Mouse (Mus musculus) neural tube, embryonic 14.5 days (tissue): Measurements from ENCODE around the gene Ppfibp1. TPM values are rescaled to one million over a fixed set of nuclear protein-coding genes. Genes with fewer than 3 reads are reported as not detected.

ENCODE experiments used
- ATAC-seq: fragments of 200-750 bp; cut with Nextera tagmentation; 2 replicates; pipeline ENCODE4 v1.8.0; 2017; ENCODE audit warnings: low read depth, mild to moderate bottlenecking, moderate TSS enrichment, moderate library complexity
- H3K27ac ChIP-seq: fragments of 300-500 bp; sonication (generic); 2 replicates; pipeline ENCODE4 v1.5.1; 2014; ENCODE audit warnings: low read depth, mild to moderate bottlenecking, control low read depth, low read length, moderate library complexity, mixed read lengths
- H3K27me3 ChIP-seq: fragments of 300-500 bp; sonication (generic); 2 replicates; pipeline ENCODE4 v1.6.1; 2014; ENCODE audit warnings: low read length; ENCODE audit not compliant: control insufficient read depth, insufficient read depth
- H3K36me3 ChIP-seq: fragments of 300-500 bp; sonication (generic); 2 replicates; pipeline ENCODE4 v1.6.1; 2014; ENCODE audit warnings: low read length, mixed read lengths; ENCODE audit not compliant: control insufficient read depth, insufficient read depth
- H3K4me1 ChIP-seq: fragments of 300-500 bp; sonication (generic); 2 replicates; pipeline ENCODE4 v1.6.1; 2014; ENCODE audit warnings: low read length; ENCODE audit not compliant: control insufficient read depth, insufficient read depth
- H3K4me2 ChIP-seq: fragments of 300-500 bp; sonication (generic); 2 replicates; pipeline ENCODE4 v1.6.1; 2014; ENCODE audit warnings: mild to moderate bottlenecking, low read depth, low read length, control low read depth
- H3K4me3 ChIP-seq: fragments of 300-500 bp; sonication (generic); 2 replicates; pipeline ENCODE4 v1.5.1; 2014; ENCODE audit warnings: low read depth, low read length, control low read depth, mixed read lengths
- H3K9ac ChIP-seq: fragments of 300-500 bp; sonication (generic); replicated peaks from 2 replicates; pipeline ENCODE4 v1.6.1; 2014; ENCODE audit warnings: low read depth, mild to moderate bottlenecking, control low read depth, low read length, mixed read lengths
- H3K9me3 ChIP-seq: fragments of 300-500 bp; sonication (generic); 2 replicates; pipeline ENCODE4 v1.6.1; 2016; ENCODE audit warnings: low read length; ENCODE audit not compliant: control insufficient read depth
- WGBS: fragments of 180-500 bp; shearing (Covaris S2); extraction: QIAGEN DNeasy Blood & Tissue Kit; methylation state at CpG from one replicate; pipeline ENCODE4 v1.1.7; 2014; 5-methylcytosine and 5-hydroxymethylcytosine counted together
- polyA plus RNA-seq: library from polyadenylated mRNA; unstranded; fragments of >200 nt; fragmentation: Nextera tagmentation; extraction: Ambion mirVana; gene quantifications from 2 replicates; pipeline ENCODE4 v1.2.1, GENCODE M21; 2014

Gene Ppfibp1
- polyA plus RNA-seq, 1 experiment from 2014 or later, result 8.5 TPM

DNA sequence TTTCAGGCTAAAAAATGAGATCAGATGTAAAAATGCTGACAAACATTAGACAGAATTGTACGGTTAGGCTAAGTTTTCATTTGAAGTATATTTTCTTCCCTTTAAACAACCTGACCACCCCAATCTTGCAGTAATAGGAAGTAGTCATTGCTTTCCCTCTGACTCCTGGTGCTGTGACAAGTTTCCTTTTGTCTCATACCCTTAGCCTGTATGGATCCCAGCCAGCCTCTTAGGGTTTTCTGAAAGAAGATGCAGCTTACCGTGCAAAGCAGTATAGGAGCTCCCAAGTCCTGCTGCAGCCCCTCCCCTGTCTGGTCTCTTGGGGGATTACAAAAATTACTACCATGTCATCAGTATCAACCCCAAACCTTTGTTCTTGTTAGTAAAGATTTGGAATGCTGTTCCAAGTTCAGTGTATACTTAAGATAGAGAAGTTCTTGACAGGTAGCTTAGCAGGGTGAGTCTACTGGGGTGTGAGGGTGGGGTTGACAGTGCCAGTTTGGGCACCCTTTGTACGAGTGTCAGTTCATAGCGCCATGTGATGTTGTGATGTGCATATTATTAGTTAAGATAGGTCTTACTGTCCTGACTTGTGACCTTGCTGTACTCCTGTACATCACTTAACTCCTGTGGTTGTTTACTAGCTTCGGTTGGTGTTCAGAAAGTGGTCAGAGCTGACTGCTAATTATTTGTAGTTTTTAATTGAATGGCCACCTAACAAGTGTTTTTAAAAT lies 18.9 kb downstream of the Ppfibp1 start:
- Histone ChIP-seq H3K27me3 (no peaks in the 10 kb centered on the region), H3K36me3 (no peaks in the 10 kb centered on the region), H3K9me3 (no peaks in the 10 kb centered on the region), H3K9ac (no peak overlapping the region), H3K4me2 (no peak overlapping the region), H3K4me1 (no peaks in the 10 kb centered on the region), H3K27ac (no peak overlapping the region), H3K4me3 (no peak overlapping the region)
- no peak for ATAC-seq
- 86% methylated on average over 5 of the region's 5 CpGs for WGBS

DNA sequence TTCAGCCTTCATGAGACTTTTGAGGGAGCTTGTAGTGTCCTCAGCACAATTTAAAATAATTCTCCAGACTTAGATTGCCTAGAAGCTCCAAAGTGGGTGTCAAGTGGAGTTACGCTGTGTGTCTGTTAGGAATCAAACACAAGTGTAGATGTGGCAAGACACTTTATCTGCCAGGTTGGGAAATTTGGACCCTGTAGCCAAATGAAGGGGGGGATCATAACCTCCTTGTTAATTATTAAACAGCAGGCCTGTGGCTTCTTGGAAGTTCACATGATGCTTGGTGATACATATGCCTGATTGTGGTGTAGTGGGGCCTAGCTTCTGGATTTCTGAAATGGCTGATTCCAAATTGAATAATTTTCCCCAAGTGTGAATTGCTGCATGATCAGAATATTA lies 19.5 kb downstream of the Ppfibp1 start:
- H3K27ac ChIP-seq, result no peak overlapping the region
- no peaks in the 10 kb centered on the region for H3K9me3 ChIP-seq
- no peaks in the 10 kb centered on the region for H3K4me1 ChIP-seq
- no peak overlapping the region for H3K9ac ChIP-seq
- no peaks in the 10 kb centered on the region for H3K36me3 ChIP-seq
- WGBS, result 100% methylated on average over 1 of the region's 1 CpGs
- ATAC-seq, result no peak
- no peak overlapping the region for H3K4me3 ChIP-seq
- no peak overlapping the region for H3K4me2 ChIP-seq
- no peaks in the 10 kb centered on the region for H3K27me3 ChIP-seq

DNA sequence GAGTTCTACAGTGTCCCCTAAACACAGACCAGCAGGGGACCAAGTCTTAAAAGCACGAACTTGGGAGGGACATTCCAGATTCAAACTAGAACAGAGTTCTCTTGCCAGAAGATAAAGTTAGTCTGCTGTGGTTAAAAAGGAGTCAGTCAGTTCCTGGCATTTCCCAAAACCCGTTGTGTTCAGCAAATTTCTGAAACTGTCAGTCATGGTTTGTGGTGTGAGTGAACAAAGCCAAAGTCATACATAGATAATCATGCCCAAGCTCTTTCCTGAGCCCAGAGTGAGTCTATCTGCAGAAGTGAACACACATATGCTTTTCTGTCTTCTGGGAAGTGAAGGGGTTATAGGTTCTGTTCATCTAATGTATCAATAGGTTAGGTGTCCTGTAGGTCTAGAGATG lies 20.5 kb downstream of the Ppfibp1 start:
- Histone ChIP-seq H3K9ac (no peak overlapping the region), H3K4me2 (no peak overlapping the region), H3K9me3 (no peaks in the 10 kb centered on the region), H3K27ac (no peak overlapping the region), H3K27me3 (no peaks in the 10 kb centered on the region), H3K4me3 (no peak overlapping the region), H3K4me1 (no peaks in the 10 kb centered on the region), H3K36me3 (no peaks in the 10 kb centered on the region)
- 70% methylated on average over 2 of the region's 2 CpGs for WGBS
- ATAC-seq, result no peak

DNA sequence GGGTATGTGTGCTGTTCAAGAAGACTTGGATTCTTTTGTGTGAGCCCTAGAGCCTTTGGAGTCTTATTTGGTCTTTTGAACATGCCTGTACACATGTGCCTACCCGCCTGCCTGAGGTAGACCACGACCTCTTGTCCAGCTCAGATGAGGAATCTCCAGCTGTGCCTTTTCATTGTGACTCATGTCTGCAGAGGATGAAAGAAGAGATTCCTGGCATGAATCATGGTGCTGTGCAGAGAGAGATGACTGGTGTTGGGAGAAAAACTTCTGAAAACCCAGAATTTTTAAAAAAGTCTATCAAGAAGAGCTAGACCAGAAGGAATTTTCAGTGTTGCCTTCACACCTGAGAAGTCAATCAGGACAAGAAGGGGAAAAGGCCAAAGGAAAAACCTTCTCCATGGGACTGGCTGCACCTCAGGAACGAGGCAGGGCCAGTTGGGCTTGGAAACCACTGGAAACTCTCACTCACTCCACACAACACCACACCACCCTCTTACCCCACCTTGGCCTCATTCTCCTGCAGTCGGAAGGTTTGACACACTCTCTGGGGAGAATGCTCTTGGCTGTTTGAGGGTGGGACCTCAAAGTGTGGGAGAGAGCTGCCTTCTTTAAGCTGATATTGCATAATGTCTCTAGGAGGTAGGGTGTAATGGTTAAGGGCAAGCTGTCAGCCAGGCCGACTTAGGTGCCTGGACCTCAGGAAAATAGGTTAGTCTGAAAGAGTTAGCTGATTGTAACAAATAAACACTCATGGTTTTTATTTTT lies 21.6 kb downstream of the Ppfibp1 start:
- Histone ChIP-seq H3K4me2 (no peak overlapping the region), H3K36me3 (no peaks in the 10 kb centered on the region), H3K4me3 (no peak overlapping the region), H3K27ac (no peak overlapping the region), H3K9ac (no peak overlapping the region), H3K4me1 (no peaks in the 10 kb centered on the region), H3K9me3 (no peaks in the 10 kb centered on the region), H3K27me3 (no peaks in the 10 kb centered on the region)
- ATAC-seq, result no peak
- WGBS, result 85% methylated on average over 5 of the region's 5 CpGs

DNA sequence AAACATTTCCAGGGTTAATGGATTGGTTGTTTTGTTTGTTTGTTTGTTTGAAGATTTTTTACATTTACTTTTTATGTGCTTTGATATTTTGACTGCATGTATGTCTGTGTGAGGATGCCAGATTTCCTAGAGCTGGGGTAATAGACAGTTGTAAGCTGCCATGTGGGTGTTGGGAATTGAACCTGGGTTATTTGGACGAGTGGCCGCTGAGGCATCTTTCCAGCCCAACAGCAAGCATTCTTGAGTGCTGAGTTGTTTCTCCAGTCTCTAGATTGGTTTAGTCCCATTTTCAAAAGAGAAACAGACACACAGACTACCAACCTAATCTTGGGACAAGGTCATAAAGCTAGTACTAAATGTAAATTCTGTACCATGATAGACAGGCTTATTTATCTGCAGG lies 22.5 kb downstream of the Ppfibp1 start:
- Histone ChIP-seq H3K9me3 (no peaks in the 10 kb centered on the region), H3K4me2 (no peak overlapping the region), H3K27ac (no peak overlapping the region), H3K9ac (no peak overlapping the region), H3K4me1 (no peaks in the 10 kb centered on the region), H3K4me3 (no peak overlapping the region), H3K36me3 (no peaks in the 10 kb centered on the region), H3K27me3 (no peaks in the 10 kb centered on the region)
- WGBS, result 95% methylated on average over 2 of the region's 2 CpGs
- ATAC-seq, result no peak

DNA sequence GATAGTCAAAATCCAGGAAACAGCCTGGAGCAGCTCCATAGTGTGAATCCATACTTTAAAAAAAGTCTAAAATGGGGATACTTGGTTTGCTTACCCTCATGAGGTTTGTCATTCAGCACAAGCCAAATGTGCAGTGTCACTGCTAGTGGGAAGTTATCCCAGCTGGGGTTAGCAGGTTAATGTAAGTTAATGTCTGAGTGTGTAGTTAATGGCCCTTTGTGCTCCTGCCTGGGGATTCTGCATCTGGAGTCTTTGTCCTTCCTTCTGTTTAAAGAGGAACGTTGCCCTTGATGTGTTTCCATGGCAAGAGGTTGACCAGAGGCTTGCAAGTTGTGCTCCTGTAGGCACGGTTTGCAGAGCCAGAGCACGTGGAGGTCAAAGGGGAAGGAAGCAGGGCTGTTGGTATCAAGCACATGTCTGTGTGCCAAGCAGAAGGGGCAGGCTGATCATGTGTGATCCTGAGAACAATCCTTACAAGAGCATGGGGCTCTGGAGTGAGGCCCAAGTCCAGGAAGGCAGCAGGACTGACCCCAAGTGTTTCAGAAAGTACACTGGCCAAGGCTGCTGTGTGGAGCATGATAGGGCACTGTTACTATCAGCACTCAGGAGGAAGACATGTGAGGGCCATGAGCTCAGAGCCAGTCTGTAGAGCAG lies 24.7 kb downstream of the Ppfibp1 start:
- Histone ChIP-seq H3K9me3 (no peaks in the 10 kb centered on the region), H3K9ac (no peak overlapping the region), H3K4me2 (no peak overlapping the region), H3K27ac (no peak overlapping the region), H3K4me1 (no peaks in the 10 kb centered on the region), H3K4me3 (no peak overlapping the region), H3K36me3 (no peaks in the 10 kb centered on the region), H3K27me3 (no peaks in the 10 kb centered on the region)
- WGBS, result 6% methylated on average over 3 of the region's 3 CpGs
- ATAC-seq, result no peak

DNA sequence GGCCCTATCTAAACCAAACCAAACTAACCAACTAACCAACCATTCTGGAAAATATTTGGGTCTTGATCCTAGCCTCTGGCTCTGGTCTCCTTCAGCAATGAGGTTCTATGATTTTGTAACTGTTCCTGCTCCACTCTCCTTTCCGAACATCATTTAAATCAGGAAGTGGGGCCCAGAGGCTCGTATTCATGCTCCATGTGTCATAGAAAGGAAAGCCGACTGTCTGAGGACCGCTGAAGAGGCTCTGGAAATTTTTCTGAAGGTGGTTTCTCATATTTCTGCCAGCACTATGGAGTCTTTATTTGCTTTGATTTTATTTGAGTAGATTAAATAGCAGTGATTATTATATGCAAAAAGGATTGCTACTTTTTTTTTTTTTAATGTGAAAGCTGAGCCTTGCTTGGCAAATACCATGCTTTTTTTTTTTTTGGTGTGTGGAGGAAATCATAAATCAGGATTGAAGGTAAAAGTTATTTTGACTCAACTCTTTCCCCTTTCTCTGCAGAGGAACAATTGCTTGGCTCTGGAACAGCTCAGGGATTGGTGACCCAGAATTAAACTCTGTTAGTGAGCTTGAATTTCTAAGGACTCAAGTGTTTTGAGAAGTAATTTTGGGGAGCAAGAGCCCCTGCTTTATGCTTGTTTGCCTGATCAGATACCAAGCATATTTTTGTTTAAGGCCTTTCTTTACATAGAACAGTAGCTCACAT lies 25.4 kb downstream of the Ppfibp1 start:
- Histone ChIP-seq H3K9ac (no peak overlapping the region), H3K27ac (no peak overlapping the region), H3K27me3 (no peaks in the 10 kb centered on the region), H3K4me2 (no peak overlapping the region), H3K4me1 (no peaks in the 10 kb centered on the region), H3K9me3 (no peaks in the 10 kb centered on the region), H3K36me3 (no peaks in the 10 kb centered on the region), H3K4me3 (no peak overlapping the region)
- WGBS, result 64% methylated on average over 4 of the region's 4 CpGs
- ATAC-seq, result no peak

DNA sequence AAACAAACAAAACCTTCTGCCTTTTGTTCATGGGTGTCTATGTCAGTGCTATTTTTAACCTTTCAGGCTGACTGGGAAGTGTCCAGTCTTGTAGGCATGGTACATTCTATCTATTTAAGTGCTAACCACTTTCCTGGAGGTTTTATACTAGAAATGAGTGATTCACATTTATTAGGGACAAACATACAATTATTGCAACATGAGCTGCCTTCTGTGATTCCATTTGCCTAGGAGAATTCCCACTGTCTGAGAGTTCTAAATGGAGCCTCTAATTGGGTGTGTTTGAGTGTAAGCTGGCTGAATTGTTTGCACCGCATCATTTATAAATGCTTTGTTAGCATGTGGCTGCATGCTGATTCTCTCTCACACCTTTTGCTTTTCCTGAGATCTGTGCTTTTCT lies 27.5 kb downstream of the Ppfibp1 start:
- Histone ChIP-seq H3K9ac (no peak overlapping the region), H3K4me3 (no peak overlapping the region), H3K36me3 (no peaks in the 10 kb centered on the region), H3K9me3 (no peaks in the 10 kb centered on the region), H3K27me3 (no peaks in the 10 kb centered on the region), H3K27ac (no peak overlapping the region), H3K4me2 (no peak overlapping the region), H3K4me1 (no peaks in the 10 kb centered on the region)
- WGBS, result 85% methylated on average over 1 of the region's 1 CpGs
- ATAC-seq, result no peak
